Comparison of ENCODE assay signal across 27 mouse cellular contexts in genomic region chr5:110783150-110783549, GRCm38 (mm10). TPM values are rescaled to one million over a fixed set of nuclear protein-coding genes. Genes with fewer than 3 reads are reported as not detected.
DNase-seq lines count a peak whose midpoint lies in the region; ATAC-seq lines count a peak whose summit lies in the region.
"Had no signal": no experiment of that assay in that cellular context is flagged by ENCODE, and none has a peak within 500 bp of the region (broad histone marks: within the 10 kb centered on the region; RNA-seq: fewer than 3 reads in every experiment).

No protein-coding gene starts in this region.

- DNase-seq in liver (no peak), ZHBTc4 (ENCODE audit: low read depth, low spot score) (peak; percentile 63)
- DNase-seq in testis, postnatal 10 days (ENCODE audit: low spot score) = peak; percentile 31
- DNase-seq in testis, postnatal 14 days (ENCODE audit: low spot score) = no peak
- no peak for DNase-seq in gastrocnemius, adult 8-10 months (ENCODE audit: low spot score in 2 of 2)
- DNase-seq: adrenal gland, adult 8-10 months; adrenal gland, postnatal 25 days; cerebellum, adult 11-12 months; cerebellum, adult 8-10 months; cerebellum, postnatal 36 days; embryo, embryonic 11 days; forebrain, postnatal 0 days; gastrocnemius, adult 2 months; gastrocnemius, postnatal 25 days; heart, adult 18-20 months; heart, postnatal 14 days; heart, postnatal 4 days had no signal

- no peak overlapping the region for H3K4me3 ChIP-seq in liver, embryonic 12.5 days
- H3K4me3 ChIP-seq: embryonic facial prominence, embryonic 15.5 days; gastrocnemius, adult 2 months; heart, embryonic 10.5 days; heart, embryonic 13.5 days had no signal

- no peak overlapping the region for H3K9ac ChIP-seq in liver, embryonic 12.5 days
- H3K9ac ChIP-seq: embryonic facial prominence, embryonic 15.5 days; forebrain, postnatal 0 days; heart, embryonic 13.5 days; hindbrain, embryonic 14.5 days had no signal

- H3K36me3 ChIP-seq in liver, embryonic 12.5 days = peaks cover 43% of the 10 kb centered on the region

- peaks cover 72% of the 10 kb centered on the region for H3K4me1 ChIP-seq in liver, embryonic 12.5 days

- H3K4me2 ChIP-seq in liver, embryonic 12.5 days = no peak overlapping the region
- H3K4me2 ChIP-seq: embryonic facial prominence, embryonic 15.5 days; heart, embryonic 13.5 days; hindbrain, embryonic 14.5 days had no signal

- 75% methylated on average over 8 of the region's 8 CpGs for WGBS in liver, embryonic 12.5 days (ENCODE audit: insufficient replicate concordance)

- ATAC-seq in liver, embryonic 12.5 days = no peak
- no peak for ATAC-seq in megakaryocyte, adult 5-6 weeks (ENCODE audit: poor library complexity, severe bottlenecking)
- ATAC-seq: CD4-positive, CD25-positive, alpha-beta regulatory T cell, adult 4 months; forebrain, embryonic 14.5 days; forebrain, postnatal 0 days; hindbrain, postnatal 0 days; inflammation-experienced regulatory T-cells, adult 6 months had no signal

- H3K9me3 ChIP-seq in liver, embryonic 12.5 days (replicated peaks) = no peaks in the 10 kb centered on the region
- H3K9me3 ChIP-seq: embryonic facial prominence, embryonic 15.5 days; heart, embryonic 10.5 days; heart, embryonic 13.5 days had no signal

- H3K27me3 ChIP-seq in liver, embryonic 12.5 days (replicated peaks) = no peaks in the 10 kb centered on the region
- H3K27me3 ChIP-seq: embryonic facial prominence, embryonic 15.5 days; heart, embryonic 13.5 days had no signal

- peak overlapping the region; percentile 87 for H3K27ac ChIP-seq in liver, embryonic 12.5 days
- H3K27ac ChIP-seq: embryonic facial prominence, embryonic 15.5 days; gastrocnemius, adult 2 months; heart, embryonic 10.5 days; heart, embryonic 13.5 days; hindbrain, embryonic 14.5 days; hindbrain, postnatal 0 days had no signal

RNA-seq across cellular contexts. Expression of gene Pus1, which starts 2.7 kb away (rescaled TPM):
- 48.7 and 50.7 TPM in 2 replicates for polyA plus RNA-seq in liver, embryonic 12.5 days (2016; fragmentation: Nextera tagmentation; extraction: Ambion mirVana)
- 10 to 100 TPM; 11.5 to 14.0 (median 12.4) TPM for total RNA-seq in gastrocnemius, adult 8-10 months (2022)
- 7.0 and 8.2 TPM in 2 replicates for total RNA-seq in megakaryocyte, adult 5-6 weeks (2015)
- 20.4 and 21.6 TPM in 2 replicates for total RNA-seq in megakaryocyte, adult 5-6 weeks (2017)

RNA-seq across cellular contexts. Expression of gene Ep400, which starts 12.6 kb away (rescaled TPM):
- 23.9 and 28.5 TPM in 2 replicates for polyA plus RNA-seq in liver, embryonic 12.5 days (2016; fragmentation: Nextera tagmentation; extraction: Ambion mirVana)
- total RNA-seq in gastrocnemius, adult 8-10 months (2022) = 10 to 100 TPM; 18.9 to 23.7 (median 22.2) TPM
- total RNA-seq in megakaryocyte, adult 5-6 weeks (2015) = 80.0 and 87.2 TPM in 2 replicates
- 30.1 and 47.3 TPM in 2 replicates for total RNA-seq in megakaryocyte, adult 5-6 weeks (2017)

RNA-seq across cellular contexts. Expression of gene Ulk1, which starts 26.7 kb away (rescaled TPM):
- 10.8 and 11.5 TPM in 2 replicates for polyA plus RNA-seq in liver, embryonic 12.5 days (2016; fragmentation: Nextera tagmentation; extraction: Ambion mirVana)
- 10 to 100 TPM; 46.3 to 64.6 (median 55.0) TPM for total RNA-seq in gastrocnemius, adult 8-10 months (2022)
- 19.3 and 24.1 TPM in 2 replicates for total RNA-seq in megakaryocyte, adult 5-6 weeks (2015)
- total RNA-seq in megakaryocyte, adult 5-6 weeks (2017) = 7.6 and 10.0 TPM in 2 replicates

RNA-seq across cellular contexts. Expression of gene Hscb, which starts 56.4 kb away (rescaled TPM):
- 47.2 and 52.4 TPM in 2 replicates for polyA plus RNA-seq in liver, embryonic 12.5 days (2016; fragmentation: Nextera tagmentation; extraction: Ambion mirVana)
- total RNA-seq in gastrocnemius, adult 8-10 months (2022) = 10 to 100 TPM; 12.9 to 18.1 (median 16.1) TPM
- 26.9 and 29.5 TPM in 2 replicates for total RNA-seq in megakaryocyte, adult 5-6 weeks (2015)
- 20.3 and 33.5 TPM in 2 replicates for total RNA-seq in megakaryocyte, adult 5-6 weeks (2017)

RNA-seq across cellular contexts. Expression of gene Chek2, which starts 56.6 kb away (rescaled TPM):
- 51.2 and 52.7 TPM in 2 replicates for polyA plus RNA-seq in liver, embryonic 12.5 days (2016; fragmentation: Nextera tagmentation; extraction: Ambion mirVana)
- total RNA-seq in gastrocnemius, adult 8-10 months (2022) = 1 to 10 TPM in 1 of 4 experiments, under 1 TPM in 3; 0.46 to 1.1 (median 0.68) TPM
- 22.7 and 24.7 TPM in 2 replicates for total RNA-seq in megakaryocyte, adult 5-6 weeks (2015)
- total RNA-seq in megakaryocyte, adult 5-6 weeks (2017) = 22.1 and 24.0 TPM in 2 replicates

Comparison
In these comparisons a context has a peak if more than half of its experiments do, and no peak if none do; other contexts are left out.
1. DNase-seq: peak in testis, postnatal 10 days (single experiment) and ZHBTc4 (single experiment); none in liver (single experiment), testis, postnatal 14 days (single experiment) and gastrocnemius, adult 8-10 months (0 of 2).